Mouse (Mus musculus) liver, embryonic 15.5 days (tissue): ENCODE results near the gene Olfr324. TPM values are rescaled to one million over a fixed set of nuclear protein-coding genes. Genes with fewer than 3 reads are reported as not detected.
A peak's percentile ranks its signal among the peaks of the same experiment; 100 is the strongest.

Source experiments
- ATAC-seq: fragments of 200-750 bp; cut with Nextera tagmentation; 2 replicates; pipeline ENCODE4 v1.8.0; 2017; ENCODE audit warnings: moderate number of reproducible peaks, mild to moderate bottlenecking, moderate library complexity; ENCODE audit not compliant: insufficient read depth
- H3K27ac ChIP-seq: fragments of 300-500 bp; sonication (generic); replicated peaks from 2 replicates; pipeline ENCODE4 v1.5.1; 2015; ENCODE audit warnings: mild to moderate bottlenecking, inconsistent platforms
- H3K27me3 ChIP-seq: fragments of 300-500 bp; sonication (generic); 2 replicates; pipeline ENCODE4 v1.6.1; 2015; ENCODE audit warnings: mild to moderate bottlenecking, inconsistent platforms
- H3K36me3 ChIP-seq: fragments of 300-500 bp; sonication (generic); replicated peaks from 2 replicates; pipeline ENCODE4 v1.6.1; 2015; ENCODE audit warnings: moderate library complexity, mild to moderate bottlenecking, inconsistent platforms
- H3K4me1 ChIP-seq: fragments of 300-500 bp; sonication (generic); replicated peaks from 2 replicates; pipeline ENCODE4 v1.6.1; 2015; ENCODE audit warnings: inconsistent platforms
- H3K4me2 ChIP-seq: fragments of 300-500 bp; sonication (generic); 2 replicates; pipeline ENCODE4 v1.6.1; 2015; ENCODE audit warnings: moderate library complexity, mild to moderate bottlenecking, inconsistent platforms
- H3K4me3 ChIP-seq: fragments of 300-500 bp; sonication (generic); replicated peaks from 2 replicates; pipeline ENCODE4 v1.5.1; 2015; ENCODE audit warnings: mild to moderate bottlenecking, inconsistent platforms
- H3K9ac ChIP-seq: fragments of 300-500 bp; sonication (generic); 2 replicates; pipeline ENCODE4 v1.6.1; 2015; ENCODE audit warnings: moderate library complexity, mild to moderate bottlenecking, inconsistent platforms
- H3K9me3 ChIP-seq: fragments of 300-500 bp; sonication (generic); replicated peaks from 2 replicates; pipeline ENCODE4 v1.6.1; 2016; ENCODE audit warnings: inconsistent platforms
- WGBS: fragments of 180-500 bp; shearing (Covaris S2); methylation state at CpG from one replicate; pipeline ENCODE4 v1.1.7; 2015; ENCODE audit warnings: mixed read lengths; ENCODE audit not compliant: insufficient replicate concordance; 5-methylcytosine and 5-hydroxymethylcytosine counted together
- polyA plus RNA-seq: library from polyadenylated mRNA; unstranded; fragments of >200 nt; fragmentation: Nextera tagmentation; extraction: Ambion mirVana; gene quantifications from 2 replicates; pipeline ENCODE4 v1.2.1, GENCODE M21; 2015

The Olfr324 gene
- polyA plus RNA-seq, 1 experiment from 2014 or later, result not detected

DNA sequence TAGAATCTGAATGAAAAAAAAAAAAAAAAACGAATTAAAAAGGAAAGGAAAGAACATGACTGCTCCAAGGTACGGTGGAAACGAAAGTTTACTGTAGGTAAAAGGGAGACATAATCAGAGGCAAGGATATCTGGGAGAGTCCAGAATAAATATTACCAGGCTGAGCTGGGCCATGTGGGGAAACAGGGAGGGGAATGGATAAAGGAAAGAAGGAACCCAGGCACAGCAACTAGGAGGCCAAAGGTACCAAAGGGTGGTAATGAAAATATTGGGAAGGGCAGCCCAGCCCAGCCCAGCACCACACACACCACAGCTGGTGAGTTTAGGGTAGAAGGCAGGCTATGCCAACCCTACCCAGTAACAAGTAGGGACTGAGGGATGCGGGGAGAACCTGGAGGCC is 40.0 kb downstream of the Olfr324 start:
- WGBS, result 56% methylated on average over 4 of the region's 4 CpGs
- no peak overlapping the region for H3K27ac ChIP-seq
- ATAC-seq, result no peak

GRCm38 (mm10) chr11:58636376-58636977 is 41.6 kb downstream of the Olfr324 start:
- no peak overlapping the region for H3K4me3 ChIP-seq
- H3K27me3 ChIP-seq, result peaks cover 11% of the 10 kb centered on the region; the same call in 1 of the 2 replicates
- H3K4me1 ChIP-seq, result peaks cover 38% of the 10 kb centered on the region
- peak overlapping the region; percentile 27; the same call in 1 of the 2 replicates for H3K9ac ChIP-seq
- no peak overlapping the region for H3K27ac ChIP-seq
- H3K36me3 ChIP-seq, result no peaks in the 10 kb centered on the region
- 10% methylated on average over 3 of the region's 4 CpGs for WGBS
- ATAC-seq, result no peak
- H3K4me2 ChIP-seq, result no peak overlapping the region
- no peaks in the 10 kb centered on the region for H3K9me3 ChIP-seq

More for the DNA sequence above, 40.0 kb downstream of the Olfr324 start:
- Histone ChIP-seq H3K4me3 (no peak overlapping the region), H3K9ac (no peak overlapping the region), H3K4me2 (no peak overlapping the region), H3K36me3 (no peaks in the 10 kb centered on the region), H3K9me3 (no peaks in the 10 kb centered on the region), H3K27me3 (peaks cover 2% of the 10 kb centered on the region; the same call in 1 of the 2 replicates), H3K4me1 (peaks cover 29% of the 10 kb centered on the region)

DNA sequence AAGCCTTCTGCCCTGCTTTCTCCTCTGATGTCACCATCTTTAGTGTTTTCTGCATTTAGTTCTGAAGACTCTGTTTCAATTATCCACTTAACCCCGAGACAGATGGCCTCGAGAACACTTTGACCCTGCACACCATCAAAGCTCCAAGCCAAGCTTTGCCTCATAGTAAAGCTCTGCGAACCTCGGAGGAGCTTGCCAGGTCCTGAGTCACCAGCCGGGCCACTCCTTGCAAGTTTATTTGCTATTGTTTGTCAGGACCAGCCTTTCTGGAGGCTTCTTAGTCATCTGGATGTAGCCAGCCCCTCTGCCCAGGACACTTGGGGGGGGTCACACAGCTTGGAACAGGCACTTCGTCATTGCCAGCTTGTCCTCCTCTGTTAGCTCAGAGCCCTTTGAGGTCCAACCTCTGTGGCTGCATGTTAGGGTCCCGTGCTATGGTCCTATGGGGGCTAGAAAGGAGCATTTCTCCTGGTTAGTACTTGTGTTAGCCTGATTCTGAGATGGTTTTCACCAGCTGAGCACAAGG is 43.3 kb downstream of the Olfr324 start:
- ATAC-seq, result no peak
- Histone ChIP-seq H3K4me2 (no peak overlapping the region), H3K9me3 (no peaks in the 10 kb centered on the region), H3K27me3 (peaks cover 11% of the 10 kb centered on the region; the same call in 1 of the 2 replicates), H3K27ac (peak overlapping the region; percentile 99; the same call in 1 of the 2 replicates), H3K9ac (no peak overlapping the region), H3K4me3 (no peak overlapping the region), H3K36me3 (peaks cover 6% of the 10 kb centered on the region), H3K4me1 (peaks cover 51% of the 10 kb centered on the region)
- 72% methylated on average over 7 of the region's 7 CpGs for WGBS

GRCm38 (mm10) chr11:58640272-58640867 is 45.5 kb downstream of the Olfr324 start, which contains the start of gene Trim58:
Gene Trim58 (plus strand): TSS chr11:58640465.
- H3K9me3 ChIP-seq, result no peaks in the 10 kb centered on the region
- H3K9ac ChIP-seq, result peak within 1 kb of the TSS; percentile 94
- peaks cover 11% of the 10 kb centered on the region; the same call in 1 of the 2 replicates for H3K27me3 ChIP-seq
- H3K4me1 ChIP-seq, result peaks cover 56% of the 10 kb centered on the region
- ATAC-seq, result peak; percentile 32
- H3K27ac ChIP-seq, result peak within 1 kb of the TSS; percentile 99
- peaks cover 25% of the 10 kb centered on the region for H3K36me3 ChIP-seq
- peak within 1 kb of the TSS; percentile 79 for H3K4me2 ChIP-seq
- peak within 1 kb of the TSS; percentile 75 for H3K4me3 ChIP-seq
- 1% methylated on average over 34 of the region's 34 CpGs for WGBS

GRCm38 (mm10) chr11:58641057-58641456 is 46.1 kb downstream of the Olfr324 start:
- peak overlapping the region; percentile 79 for H3K4me2 ChIP-seq
- H3K27ac ChIP-seq, result peak overlapping the region; percentile 99
- H3K4me1 ChIP-seq, result peaks cover 53% of the 10 kb centered on the region
- no peaks in the 10 kb centered on the region for H3K9me3 ChIP-seq
- peak; percentile 81 for ATAC-seq
- peak overlapping the region; percentile 94 for H3K9ac ChIP-seq
- WGBS, result 5% methylated on average over 14 of the region's 14 CpGs
- peak overlapping the region; percentile 75 for H3K4me3 ChIP-seq
- H3K27me3 ChIP-seq, result peaks cover 11% of the 10 kb centered on the region; the same call in 1 of the 2 replicates
- H3K36me3 ChIP-seq, result peaks cover 32% of the 10 kb centered on the region

GRCm38 (mm10) chr11:58641638-58642358 is 46.9 kb downstream of the Olfr324 start:
- peaks cover 39% of the 10 kb centered on the region for H3K36me3 ChIP-seq
- 29% methylated on average over 13 of the region's 13 CpGs for WGBS
- peaks cover 11% of the 10 kb centered on the region; the same call in 1 of the 2 replicates for H3K27me3 ChIP-seq
- peak overlapping the region; percentile 79 for H3K4me2 ChIP-seq
- H3K4me3 ChIP-seq, result peak overlapping the region; percentile 75
- peak overlapping the region; percentile 94 for H3K9ac ChIP-seq
- H3K4me1 ChIP-seq, result peaks cover 50% of the 10 kb centered on the region
- H3K27ac ChIP-seq, result peak overlapping the region; percentile 99
- H3K9me3 ChIP-seq, result no peaks in the 10 kb centered on the region
- ATAC-seq, result peak; percentile 98

- Histone ChIP-seq H3K4me1 (peaks cover 41% of the 10 kb centered on the region), H3K27ac (peak overlapping the region; percentile 99), H3K9ac (peak overlapping the region; percentile 47; the same call in 1 of the 2 replicates)
These were observed 48.4 kb downstream of the Olfr324 start for GRCm38 (mm10) chr11:58643350-58643749.

More at GRCm38 (mm10) chr11:58643350-58643749, 48.4 kb downstream of the Olfr324 start:
- no peak for ATAC-seq
- no peaks in the 10 kb centered on the region for H3K9me3 ChIP-seq
- H3K27me3 ChIP-seq, result 0 out of 2 replicates have a peak, but pooled peaks cover 9% of the 10 kb centered on the region
- WGBS, result 20% methylated on average over 6 of the region's 6 CpGs
- peaks cover 55% of the 10 kb centered on the region for H3K36me3 ChIP-seq
- peak overlapping the region; percentile 75 for H3K4me3 ChIP-seq
- peak overlapping the region; percentile 79 for H3K4me2 ChIP-seq

Other genes with a start within 250 kb of the Olfr324 start
- 0.97 and 1.5 TPM in 2 replicates for gene Lypd8, start 216.1 kb upstream of the Olfr324 start, polyA plus RNA-seq
- gene 1810065E05Rik, start 174.0 kb upstream of the Olfr324 start, polyA plus RNA-seq, result not detected in 2 replicates
- gene Gm12253, start 162.6 kb upstream of the Olfr324 start, polyA plus RNA-seq, result not detected in 2 replicates
- not detected in 2 replicates for gene Lypd9, start 142.2 kb upstream of the Olfr324 start, polyA plus RNA-seq
- not detected in 2 replicates for gene Olfr30, start 132.8 kb upstream of the Olfr324 start, polyA plus RNA-seq
- not detected in 2 replicates for gene Olfr332, start 102.6 kb upstream of the Olfr324 start, polyA plus RNA-seq
- gene Olfr331, start 92.5 kb upstream of the Olfr324 start, polyA plus RNA-seq, result not detected in 2 replicates
- gene Olfr330, start 60.3 kb upstream of the Olfr324 start, polyA plus RNA-seq, result not detected in 2 replicates
- gene Olfr329-ps, start 48.7 kb upstream of the Olfr324 start, polyA plus RNA-seq, result not detected in 2 replicates
- not detected in 2 replicates for gene Olfr328, start 39.5 kb upstream of the Olfr324 start, polyA plus RNA-seq
- gene Olfr224, start 24.6 kb upstream of the Olfr324 start, polyA plus RNA-seq, result not detected in 2 replicates
- not detected in 2 replicates for gene Olfr325, start 17.4 kb upstream of the Olfr324 start, polyA plus RNA-seq
- not detected in 2 replicates for gene 2210407C18Rik, start 21.0 kb downstream of the Olfr324 start, polyA plus RNA-seq
- gene Olfr323, start 35.4 kb downstream of the Olfr324 start, polyA plus RNA-seq, result not detected in 2 replicates
- gene Trim58, start 45.4 kb downstream of the Olfr324 start, polyA plus RNA-seq, result 13.7 and 14.0 TPM in 2 replicates
- not detected in 2 replicates for gene Olfr322, start 63.7 kb downstream of the Olfr324 start, polyA plus RNA-seq
- gene Olfr320, start 86.0 kb downstream of the Olfr324 start, polyA plus RNA-seq, result not detected in 2 replicates
- gene Olfr319, start 104.0 kb downstream of the Olfr324 start, polyA plus RNA-seq, result not detected in 2 replicates
- not detected in 2 replicates for gene Olfr318, start 128.9 kb downstream of the Olfr324 start, polyA plus RNA-seq
- not detected in 2 replicates for gene Olfr317, start 144.1 kb downstream of the Olfr324 start, polyA plus RNA-seq
- not detected in 2 replicates for gene Olfr316, start 157.6 kb downstream of the Olfr324 start, polyA plus RNA-seq
- gene Olfr315, start 178.1 kb downstream of the Olfr324 start, polyA plus RNA-seq, result not detected in 2 replicates
- not detected in 2 replicates for gene Olfr314, start 187.8 kb downstream of the Olfr324 start, polyA plus RNA-seq
- gene Fam183b, start 206.8 kb downstream of the Olfr324 start, polyA plus RNA-seq, result not detected in 2 replicates
- not detected in 2 replicates for gene Olfr313, start 219.9 kb downstream of the Olfr324 start, polyA plus RNA-seq
- not detected in 2 replicates for gene Olfr312, start 234.1 kb downstream of the Olfr324 start, polyA plus RNA-seq
- not detected in 2 replicates for gene Olfr311, start 244.1 kb downstream of the Olfr324 start, polyA plus RNA-seq